Mouse (Mus musculus) limb, embryonic 15.5 days (tissue): Measurements from ENCODE around the gene A930033H14Rik. TPM values are rescaled to one million over a fixed set of nuclear protein-coding genes. Genes with fewer than 3 reads are reported as not detected.
A peak's percentile ranks its signal among the peaks of the same experiment; 100 is the strongest.

Source experiments
- ATAC-seq: fragments of 200-750 bp; cut with Nextera tagmentation; 2 replicates; pipeline ENCODE4 v1.8.0; 2017; ENCODE audit warnings: low read depth, moderate TSS enrichment; ENCODE audit not compliant: insufficient number of reproducible peaks, low FRiP score, low TSS enrichment
- H3K27ac ChIP-seq: fragments of 300-500 bp; sonication (generic); 2 replicates; pipeline ENCODE4 v1.5.1; 2015; ENCODE audit warnings: moderate library complexity, mild to moderate bottlenecking, inconsistent platforms
- H3K27me3 ChIP-seq: fragments of 300-500 bp; sonication (generic); 2 replicates; pipeline ENCODE4 v1.6.1; 2015; ENCODE audit warnings: inconsistent platforms
- H3K36me3 ChIP-seq: fragments of 300-500 bp; sonication (generic); 2 replicates; pipeline ENCODE4 v1.6.1; 2015; ENCODE audit warnings: inconsistent platforms
- H3K4me1 ChIP-seq: fragments of 300-500 bp; sonication (generic); 2 replicates; pipeline ENCODE4 v1.6.1; 2015; ENCODE audit warnings: inconsistent platforms
- H3K4me2 ChIP-seq: fragments of 300-500 bp; sonication (generic); 2 replicates; pipeline ENCODE4 v1.6.1; 2015; ENCODE audit warnings: mild to moderate bottlenecking, inconsistent platforms
- H3K4me3 ChIP-seq: fragments of 300-500 bp; sonication (generic); 2 replicates; pipeline ENCODE4 v1.5.1; 2015; ENCODE audit warnings: mild to moderate bottlenecking, inconsistent platforms
- H3K9ac ChIP-seq: fragments of 300-500 bp; sonication (generic); 2 replicates; pipeline ENCODE4 v1.6.1; 2015; ENCODE audit warnings: inconsistent platforms
- H3K9me3 ChIP-seq: fragments of 300-500 bp; sonication (generic); 2 replicates; pipeline ENCODE4 v1.6.1; 2016; ENCODE audit warnings: inconsistent platforms
- WGBS: fragments of 180-500 bp; shearing (Covaris S2); methylation state at CpG from one replicate; pipeline ENCODE4 v1.1.7; 2015; 5-methylcytosine and 5-hydroxymethylcytosine counted together
- polyA plus RNA-seq: library from polyadenylated mRNA; unstranded; fragments of >200 nt; fragmentation: Nextera tagmentation; extraction: Ambion mirVana; gene quantifications from 2 replicates; pipeline ENCODE4 v1.2.1, GENCODE M21; 2015

A930033H14Rik gene
- polyA plus RNA-seq, 1 experiment from 2014 or later = 3.0 TPM

- H3K9me3 ChIP-seq = no peaks in the 10 kb centered on the region
- no peaks in the 10 kb centered on the region for H3K27me3 ChIP-seq
- H3K4me3 ChIP-seq = peak overlapping the region; percentile 39
- peak overlapping the region; percentile 37 for H3K4me2 ChIP-seq
- H3K9ac ChIP-seq = no peak overlapping the region
- H3K4me1 ChIP-seq = peaks cover 13% of the 10 kb centered on the region
- H3K36me3 ChIP-seq = no peaks in the 10 kb centered on the region
- ATAC-seq = peak; percentile 81
- WGBS = 14% methylated on average over 21 of the region's 21 CpGs
- peak overlapping the region; percentile 92 for H3K27ac ChIP-seq
These were observed 26.7 kb downstream of the A930033H14Rik start for GRCm38 (mm10) chr10:69185894-69186893.

GRCm38 (mm10) chr10:69185431-69185830 is 27.5 kb downstream of the A930033H14Rik start:
- Histone ChIP-seq H3K9me3 (no peaks in the 10 kb centered on the region), H3K36me3 (no peaks in the 10 kb centered on the region), H3K4me3 (0 out of 2 replicates have a peak overlapping the region, but pooled peaks have one; percentile 39), H3K27ac (peak overlapping the region; percentile 92), H3K27me3 (no peaks in the 10 kb centered on the region), H3K4me1 (peaks cover 13% of the 10 kb centered on the region), H3K4me2 (peak overlapping the region; percentile 37), H3K9ac (no peak overlapping the region)
- no peak for ATAC-seq
- WGBS = 45% methylated on average over 4 of the region's 4 CpGs

GRCm38 (mm10) chr10:69184903-69185302 is 28.0 kb downstream of the A930033H14Rik start:
- ATAC-seq = 0 out of 2 replicates have a peak, but pooled peaks have one; percentile 53
- no peak overlapping the region for H3K4me2 ChIP-seq
- peaks cover 13% of the 10 kb centered on the region for H3K4me1 ChIP-seq
- H3K27me3 ChIP-seq = no peaks in the 10 kb centered on the region
- peak overlapping the region; percentile 92 for H3K27ac ChIP-seq
- no peaks in the 10 kb centered on the region for H3K36me3 ChIP-seq
- no peak overlapping the region for H3K4me3 ChIP-seq
- H3K9me3 ChIP-seq = no peaks in the 10 kb centered on the region
- no peak overlapping the region for H3K9ac ChIP-seq
- WGBS = 92% methylated on average over 4 of the region's 4 CpGs

GRCm38 (mm10) chr10:69180997-69181396 is 31.9 kb downstream of the A930033H14Rik start:
- Histone ChIP-seq H3K27ac (no peak overlapping the region), H3K4me3 (no peak overlapping the region), H3K9me3 (no peaks in the 10 kb centered on the region), H3K27me3 (no peaks in the 10 kb centered on the region), H3K9ac (no peak overlapping the region), H3K4me1 (peaks cover 8% of the 10 kb centered on the region), H3K36me3 (no peaks in the 10 kb centered on the region), H3K4me2 (no peak overlapping the region)
- WGBS = 52% methylated on average over 3 of the region's 3 CpGs
- ATAC-seq = no peak

- Histone ChIP-seq H3K4me1 (no peaks in the 10 kb centered on the region), H3K9ac (no peak overlapping the region), H3K27ac (no peak overlapping the region), H3K27me3 (no peaks in the 10 kb centered on the region), H3K4me3 (no peak overlapping the region), H3K9me3 (no peaks in the 10 kb centered on the region), H3K36me3 (no peaks in the 10 kb centered on the region), H3K4me2 (no peak overlapping the region)
- WGBS = 91% methylated on average over 1 of the region's 1 CpGs
- no peak for ATAC-seq
These were observed 33.6 kb downstream of the A930033H14Rik start for GRCm38 (mm10) chr10:69179341-69179740.

GRCm38 (mm10) chr10:69176116-69176515 is 36.8 kb downstream of the A930033H14Rik start:
- Histone ChIP-seq H3K9ac (no peak overlapping the region), H3K4me3 (no peak overlapping the region), H3K27ac (no peak overlapping the region), H3K27me3 (no peaks in the 10 kb centered on the region), H3K36me3 (no peaks in the 10 kb centered on the region), H3K9me3 (no peaks in the 10 kb centered on the region), H3K4me1 (no peaks in the 10 kb centered on the region), H3K4me2 (no peak overlapping the region)
- ATAC-seq = no peak
- WGBS = 76% methylated on average over 3 of the region's 3 CpGs

- WGBS = 72% methylated on average over 3 of the region's 3 CpGs
These were observed 40.5 kb downstream of the A930033H14Rik start for GRCm38 (mm10) chr10:69172412-69172811.

GRCm38 (mm10) chr10:69166514-69166913 is 46.4 kb downstream of the A930033H14Rik start:
- Histone ChIP-seq H3K4me2 (no peak overlapping the region), H3K9me3 (no peaks in the 10 kb centered on the region; the same call in 1 of the 2 replicates), H3K27ac (no peak overlapping the region), H3K4me3 (no peak overlapping the region), H3K36me3 (no peaks in the 10 kb centered on the region), H3K4me1 (no peaks in the 10 kb centered on the region), H3K27me3 (no peaks in the 10 kb centered on the region), H3K9ac (no peak overlapping the region)
- WGBS = 78% methylated on average over 12 of the region's 12 CpGs
- no peak for ATAC-seq

More at GRCm38 (mm10) chr10:69172412-69172811, 40.5 kb downstream of the A930033H14Rik start:
- Histone ChIP-seq H3K4me1 (no peaks in the 10 kb centered on the region), H3K27me3 (no peaks in the 10 kb centered on the region), H3K9me3 (no peaks in the 10 kb centered on the region), H3K9ac (no peak overlapping the region), H3K27ac (no peak overlapping the region), H3K4me2 (no peak overlapping the region), H3K4me3 (no peak overlapping the region), H3K36me3 (no peaks in the 10 kb centered on the region)
- ATAC-seq = no peak

GRCm38 (mm10) chr10:69165847-69166246 is 47.1 kb downstream of the A930033H14Rik start:
- no peak overlapping the region for H3K4me2 ChIP-seq
- ATAC-seq = no peak
- H3K9ac ChIP-seq = no peak overlapping the region
- no peaks in the 10 kb centered on the region; the same call in 1 of the 2 replicates for H3K9me3 ChIP-seq
- H3K4me3 ChIP-seq = no peak overlapping the region
- H3K36me3 ChIP-seq = no peaks in the 10 kb centered on the region
- H3K27me3 ChIP-seq = no peaks in the 10 kb centered on the region
- H3K4me1 ChIP-seq = no peaks in the 10 kb centered on the region
- WGBS = 61% methylated on average over 3 of the region's 3 CpGs
- H3K27ac ChIP-seq = no peak overlapping the region

- no peak overlapping the region for H3K9ac ChIP-seq
- H3K9me3 ChIP-seq = no peaks in the 10 kb centered on the region; the same call in 1 of the 2 replicates
- H3K27me3 ChIP-seq = no peaks in the 10 kb centered on the region
- WGBS = 55% methylated on average over 7 of the region's 7 CpGs
- no peak overlapping the region for H3K4me2 ChIP-seq
- H3K36me3 ChIP-seq = no peaks in the 10 kb centered on the region
- no peak overlapping the region for H3K4me3 ChIP-seq
- no peaks in the 10 kb centered on the region for H3K4me1 ChIP-seq
- ATAC-seq = no peak
- no peak overlapping the region for H3K27ac ChIP-seq
These were observed 47.8 kb downstream of the A930033H14Rik start for GRCm38 (mm10) chr10:69165125-69165524.

GRCm38 (mm10) chr10:69163216-69163615 is 49.7 kb downstream of the A930033H14Rik start:
- Histone ChIP-seq H3K4me3 (no peak overlapping the region), H3K9me3 (no peaks in the 10 kb centered on the region; the same call in 1 of the 2 replicates), H3K4me1 (no peaks in the 10 kb centered on the region), H3K27me3 (no peaks in the 10 kb centered on the region), H3K9ac (no peak overlapping the region), H3K4me2 (no peak overlapping the region), H3K27ac (no peak overlapping the region), H3K36me3 (no peaks in the 10 kb centered on the region)
- no peak for ATAC-seq
- WGBS = 91% methylated on average over 5 of the region's 5 CpGs

GRCm38 (mm10) chr10:69162577-69162976 is 50.3 kb downstream of the A930033H14Rik start:
- H3K4me2 ChIP-seq = no peak overlapping the region
- no peaks in the 10 kb centered on the region for H3K36me3 ChIP-seq
- H3K27me3 ChIP-seq = no peaks in the 10 kb centered on the region
- H3K9me3 ChIP-seq = no peaks in the 10 kb centered on the region; the same call in 1 of the 2 replicates
- H3K9ac ChIP-seq = no peak overlapping the region
- no peak overlapping the region for H3K27ac ChIP-seq
- no peak for ATAC-seq
- no peak overlapping the region for H3K4me3 ChIP-seq
- peaks cover under 1% of the 10 kb centered on the region for H3K4me1 ChIP-seq
- WGBS = 73% methylated on average over 5 of the region's 5 CpGs
